Mouse (Mus musculus) midbrain, embryonic 10.5 days (tissue): ENCODE data around the gene Prdm4. TPM values are rescaled to one million over a fixed set of nuclear protein-coding genes. Genes with fewer than 3 reads are reported as not detected.

Experiments
- DNase-seq: peaks from one replicate; pipeline ENCODE4 v3.0.0-alpha.2; 2017; ENCODE audit warnings: low spot score
- H3K27ac ChIP-seq: fragments of 300-500 bp; sonication (generic); replicated peaks from 2 replicates; pipeline ENCODE4 v1.5.1; 2016; ENCODE audit warnings: mild to moderate bottlenecking
- H3K27me3 ChIP-seq: fragments of 300-500 bp; sonication (generic); 2 replicates; pipeline ENCODE4 v1.6.1; 2016; ENCODE audit warnings: low read depth, mild to moderate bottlenecking; ENCODE audit not compliant: poor library complexity, severe bottlenecking
- H3K36me3 ChIP-seq: fragments of 300-500 bp; sonication (generic); 2 replicates; pipeline ENCODE4 v1.6.1; 2016; ENCODE audit warnings: mild to moderate bottlenecking, moderate library complexity
- H3K4me1 ChIP-seq: fragments of 300-500 bp; sonication (generic); 2 replicates; pipeline ENCODE4 v1.6.1; 2016
- H3K4me3 ChIP-seq: fragments of 300-500 bp; sonication (generic); 2 replicates; pipeline ENCODE4 v1.5.1; 2016; ENCODE audit warnings: mild to moderate bottlenecking, moderate library complexity
- H3K9me3 ChIP-seq: fragments of 300-500 bp; sonication (generic); replicated peaks from 2 replicates; pipeline ENCODE4 v1.6.1; 2016; ENCODE audit warnings: mild to moderate bottlenecking
- WGBS: fragments of 180-500 bp; shearing (Covaris S2); methylation state at CpG from one replicate; pipeline ENCODE4 v1.1.7; 2016; 5-methylcytosine and 5-hydroxymethylcytosine counted together
- polyA plus RNA-seq: library from polyadenylated mRNA; unstranded; fragments of >200 nt; fragmentation: Nextera tagmentation; extraction: Ambion mirVana; gene quantifications from 2 replicates; pipeline ENCODE4 v1.2.1, GENCODE M21; 2016

Prdm4 gene
- polyA plus RNA-seq, 1 experiment from 2014 or later, result 25.1 TPM

DNA sequence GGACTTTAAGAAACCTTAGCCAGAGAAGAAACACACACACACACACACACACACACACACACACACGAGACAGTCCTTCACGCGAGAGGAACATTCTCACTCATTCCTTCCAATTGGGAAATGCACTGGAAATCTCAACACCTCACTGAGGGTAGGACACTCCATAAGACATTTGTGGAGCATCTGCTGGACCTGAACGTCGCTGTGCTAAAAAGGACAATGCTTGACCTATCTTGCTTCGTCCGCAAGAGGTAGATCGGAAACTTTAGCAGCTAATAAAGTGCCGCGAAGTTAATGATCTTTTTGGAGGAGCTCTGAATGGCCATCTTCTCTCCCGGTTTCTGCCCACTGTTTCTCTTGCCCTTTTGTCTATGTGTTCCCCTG lies 12.3 kb upstream of the Prdm4 start:
- Histone ChIP-seq H3K27ac (no peak overlapping the region), H3K4me1 (peaks cover 24% of the 10 kb centered on the region), H3K36me3 (no peaks in the 10 kb centered on the region), H3K4me3 (peak overlapping the region; percentile 63), H3K9me3 (no peaks in the 10 kb centered on the region), H3K27me3 (peaks cover 28% of the 10 kb centered on the region)
- peak; percentile 17 for DNase-seq
- WGBS, result 59% methylated on average over 11 of the region's 11 CpGs

GRCm38 (mm10) chr10:85928499-85929207 lies 11.7 kb upstream of the Prdm4 start:
- peak; percentile 86 for DNase-seq
- H3K9me3 ChIP-seq, result no peaks in the 10 kb centered on the region
- 2% methylated on average over 63 of the region's 63 CpGs for WGBS
- H3K36me3 ChIP-seq, result no peaks in the 10 kb centered on the region
- H3K27ac ChIP-seq, result peak overlapping the region; percentile 83
- peaks cover 28% of the 10 kb centered on the region for H3K27me3 ChIP-seq
- H3K4me1 ChIP-seq, result peaks cover 24% of the 10 kb centered on the region
- H3K4me3 ChIP-seq, result peak overlapping the region; percentile 63

DNA sequence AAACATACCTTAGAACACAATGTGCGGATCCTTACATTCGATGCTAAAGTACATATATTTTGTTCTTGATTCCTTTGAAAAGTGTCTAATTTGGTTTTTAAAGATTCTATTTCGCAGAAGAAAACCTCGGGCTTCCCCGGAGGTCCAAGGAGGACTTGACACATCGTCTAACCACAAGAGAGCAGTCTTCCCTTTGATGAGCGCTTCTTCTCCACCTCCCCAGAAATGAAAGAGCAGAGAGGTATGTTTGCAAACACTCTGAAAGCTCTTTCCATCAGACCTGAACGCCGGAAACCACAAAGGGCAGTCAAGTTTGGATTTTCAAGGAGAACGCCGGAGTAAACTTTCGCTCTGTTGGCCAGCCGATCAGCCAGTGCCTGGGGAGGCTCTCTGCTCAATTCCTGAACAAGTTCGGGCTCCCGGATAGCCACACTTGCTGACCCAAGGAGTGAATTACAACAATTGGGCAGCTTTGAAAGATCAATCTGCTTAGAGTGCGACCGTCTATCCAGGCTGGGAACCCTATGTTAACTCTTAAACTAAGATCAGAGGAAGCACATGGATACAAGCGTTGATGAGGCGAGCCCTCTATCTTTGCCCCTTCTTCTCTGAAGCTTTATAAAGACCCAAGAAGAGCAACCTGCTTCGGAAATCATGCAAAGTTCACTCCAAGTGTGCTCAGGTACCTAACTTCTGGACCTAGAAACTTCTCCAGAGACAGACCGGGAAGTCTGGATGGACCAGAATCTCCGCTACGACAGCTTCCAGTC lies 10.9 kb upstream of the Prdm4 start, which contains the start of gene Ascl4:
Gene Ascl4 (plus strand): TSS at position 6 of the 770 bp plus-strand sequence.
- Histone ChIP-seq H3K4me1 (peaks cover 24% of the 10 kb centered on the region), H3K9me3 (no peaks in the 10 kb centered on the region), H3K27ac (peak within 1 kb of the TSS; percentile 83), H3K4me3 (peak within 1 kb of the TSS; percentile 63), H3K36me3 (no peaks in the 10 kb centered on the region), H3K27me3 (peaks cover 28% of the 10 kb centered on the region)
- peak; percentile 50 for DNase-seq
- 2% methylated on average over 23 of the region's 23 CpGs for WGBS

DNA sequence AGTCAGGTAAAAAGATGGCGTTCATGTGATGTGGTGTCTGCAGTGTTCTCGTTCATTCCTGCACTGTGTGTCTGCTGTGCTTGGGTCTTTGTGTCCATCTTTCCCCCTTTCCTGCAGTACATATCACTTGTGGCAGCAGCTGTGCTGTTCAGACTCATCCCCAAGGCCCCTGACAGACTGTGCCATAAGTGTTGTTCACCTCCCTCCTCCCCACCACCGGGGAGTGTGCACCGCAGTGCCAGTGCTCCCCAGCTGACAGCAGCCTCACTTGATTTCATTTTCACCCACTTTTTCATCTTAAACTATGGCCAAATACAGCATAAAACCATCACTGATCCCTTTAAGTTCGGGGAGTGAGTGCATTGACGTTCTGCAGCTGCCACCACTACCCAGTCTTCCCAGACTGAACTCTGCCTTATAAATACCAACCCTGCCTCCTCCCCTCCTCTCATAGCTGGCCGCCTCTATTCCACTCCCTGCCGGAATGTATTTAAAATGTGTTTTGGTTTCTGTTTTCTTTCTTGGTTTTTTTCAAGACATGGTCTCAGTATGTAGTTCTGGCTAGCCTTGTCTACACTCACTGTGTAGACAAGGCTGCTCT lies 37.0 kb downstream of the Prdm4 start:
- H3K27me3 ChIP-seq, result no peaks in the 10 kb centered on the region
- peaks cover 99% of the 10 kb centered on the region for H3K36me3 ChIP-seq
- WGBS, result 95% methylated on average over 8 of the region's 8 CpGs
- no peaks in the 10 kb centered on the region for H3K9me3 ChIP-seq
- no peak for DNase-seq
- H3K4me3 ChIP-seq, result no peak overlapping the region
- H3K27ac ChIP-seq, result no peak overlapping the region
- H3K4me1 ChIP-seq, result no peaks in the 10 kb centered on the region

DNA sequence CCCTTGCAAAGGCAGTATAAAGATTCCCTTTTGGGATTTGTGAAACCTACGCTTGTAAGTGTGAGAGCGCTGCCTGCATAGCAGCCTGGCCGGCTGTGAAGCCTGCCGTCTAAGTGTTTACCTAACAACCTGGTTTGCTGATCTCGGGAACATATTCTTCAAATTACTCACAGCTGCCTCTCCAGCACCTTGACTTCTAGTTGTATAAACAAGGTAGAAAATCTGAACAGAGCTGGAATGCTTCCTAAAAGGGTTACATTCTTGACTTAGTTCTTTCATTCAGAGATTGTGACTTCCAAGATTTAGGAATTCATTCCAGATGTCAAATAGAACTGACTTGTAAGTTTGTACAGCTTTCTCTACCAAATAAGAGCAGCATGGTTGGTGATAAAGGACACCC lies 41.1 kb downstream of the Prdm4 start:
- 92% methylated on average over 5 of the region's 5 CpGs for WGBS
- no peak overlapping the region for H3K27ac ChIP-seq
- H3K36me3 ChIP-seq, result peaks cover 71% of the 10 kb centered on the region
- H3K4me3 ChIP-seq, result no peak overlapping the region
- no peaks in the 10 kb centered on the region for H3K27me3 ChIP-seq
- peaks cover 17% of the 10 kb centered on the region for H3K4me1 ChIP-seq
- DNase-seq, result no peak
- H3K9me3 ChIP-seq, result no peaks in the 10 kb centered on the region

DNA sequence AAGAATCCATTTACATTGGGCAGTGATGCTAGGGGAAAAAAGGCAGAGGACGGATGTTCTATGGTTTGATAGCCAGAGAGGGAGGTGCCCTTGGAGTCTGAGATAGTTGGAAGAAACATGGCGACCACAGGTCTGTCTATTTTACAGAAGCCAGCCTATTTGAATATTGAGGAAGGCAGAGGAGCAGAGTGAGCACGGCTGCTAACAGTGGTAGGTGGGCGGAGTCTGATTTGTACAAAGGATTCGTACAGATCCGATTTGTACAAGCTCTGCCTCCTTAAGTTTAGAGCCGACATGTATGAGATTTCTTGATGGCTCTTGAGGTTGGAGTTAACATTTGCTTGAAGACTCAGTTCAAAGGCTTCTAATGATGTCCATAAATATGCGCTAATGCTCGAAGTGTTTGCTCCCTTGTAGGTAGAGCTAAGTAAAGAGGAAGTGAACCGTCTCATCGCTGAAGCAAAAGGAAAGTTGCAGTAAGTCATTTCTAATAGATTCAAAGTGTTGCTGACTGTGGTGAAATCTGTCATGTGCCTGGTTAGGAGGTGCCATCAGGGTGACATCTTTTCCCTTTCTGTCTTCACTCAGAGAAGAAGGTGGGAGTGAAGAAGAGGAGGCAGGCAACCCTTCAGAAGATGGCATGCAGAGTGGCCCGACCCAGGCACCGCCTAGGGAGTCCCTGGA lies 42.9 kb downstream of the Prdm4 start:
- Histone ChIP-seq H3K4me3 (no peak overlapping the region), H3K36me3 (peaks cover 53% of the 10 kb centered on the region), H3K4me1 (peaks cover 17% of the 10 kb centered on the region), H3K9me3 (no peaks in the 10 kb centered on the region), H3K27ac (no peak overlapping the region), H3K27me3 (no peaks in the 10 kb centered on the region)
- WGBS, result 93% methylated on average over 13 of the region's 13 CpGs
- no peak for DNase-seq

GRCm38 (mm10) chr10:85872479-85872773 lies 44.5 kb downstream of the Prdm4 start:
- H3K27ac ChIP-seq, result no peak overlapping the region
- no peak for DNase-seq
- no peaks in the 10 kb centered on the region for H3K9me3 ChIP-seq
- peaks cover 37% of the 10 kb centered on the region for H3K36me3 ChIP-seq
- H3K4me3 ChIP-seq, result peak overlapping the region; percentile 88
- 7% methylated on average over 5 of the region's 5 CpGs for WGBS
- H3K27me3 ChIP-seq, result no peaks in the 10 kb centered on the region
- H3K4me1 ChIP-seq, result peaks cover 17% of the 10 kb centered on the region

GRCm38 (mm10) chr10:85871698-85872478 lies 45.1 kb downstream of the Prdm4 start:
- H3K4me3 ChIP-seq, result peak overlapping the region; percentile 88
- DNase-seq, result peak; percentile 92
- peaks cover 32% of the 10 kb centered on the region for H3K36me3 ChIP-seq
- H3K9me3 ChIP-seq, result no peaks in the 10 kb centered on the region
- WGBS, result under 1% methylated on average over 53 of the region's 55 CpGs
- H3K4me1 ChIP-seq, result peaks cover 17% of the 10 kb centered on the region
- no peaks in the 10 kb centered on the region for H3K27me3 ChIP-seq
- H3K27ac ChIP-seq, result peak overlapping the region; percentile 87

DNA sequence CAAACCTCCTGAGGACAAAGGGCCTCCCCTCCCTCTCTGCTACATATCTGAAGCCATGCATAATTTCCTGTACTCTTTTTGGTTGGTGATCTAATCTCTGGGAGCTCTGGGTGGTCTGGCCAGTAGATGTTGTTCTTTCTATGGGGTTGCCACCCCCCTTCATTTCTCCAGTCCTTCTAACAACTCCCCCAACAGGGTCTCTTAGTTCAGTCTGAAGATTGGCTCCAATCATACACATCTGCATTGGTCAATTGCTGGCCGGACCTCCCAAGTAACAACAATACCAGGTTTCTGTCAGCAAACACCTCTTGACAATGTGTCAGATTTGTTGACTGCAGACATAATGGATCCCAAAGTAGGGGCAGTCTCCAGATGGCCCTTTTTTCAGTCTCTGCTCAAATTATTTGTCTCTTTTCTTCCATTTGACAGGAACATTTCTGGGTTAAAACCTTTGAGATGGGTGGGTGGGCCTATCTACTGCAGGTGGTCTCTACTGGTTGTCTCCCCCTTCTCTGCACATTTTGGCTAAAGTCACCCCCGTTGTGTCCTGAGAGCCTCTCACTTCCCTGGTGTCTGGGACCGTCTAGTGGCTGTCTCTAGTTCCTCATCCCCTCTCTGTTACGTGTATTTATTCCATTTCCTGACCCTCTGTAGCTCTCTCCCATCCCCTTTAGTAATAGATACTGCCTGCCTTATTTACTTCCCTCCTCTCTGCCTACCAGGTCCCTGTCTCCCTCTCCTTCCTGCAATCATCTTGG lies 70.7 kb downstream of the Prdm4 start:
- Histone ChIP-seq H3K4me1 (no peaks in the 10 kb centered on the region), H3K9me3 (no peaks in the 10 kb centered on the region), H3K4me3 (no peak overlapping the region), H3K36me3 (no peaks in the 10 kb centered on the region), H3K27ac (no peak overlapping the region), H3K27me3 (no peaks in the 10 kb centered on the region)
- WGBS, result 83% methylated on average over 4 of the region's 4 CpGs
- DNase-seq, result no peak
